Mouse (Mus musculus): Measurements from ENCODE around the gene Adcy7. TPM values are rescaled to one million over a fixed set of nuclear protein-coding genes. Genes with fewer than 3 reads are reported as not detected.
A peak's percentile ranks its signal among the peaks of the same experiment; 100 is the strongest.

Adcy7 gene
- polyA plus RNA-seq, 1 experiment from 2014 or later = 2.3 TPM

GRCm38 (mm10) chr8:88299907-88300603 is 27.9 kb downstream of the Adcy7 start:
- Histone ChIP-seq H3K27ac (replicated peaks; ENCODE audit: low read depth, low read length) (0 out of 2 replicates have a peak overlapping the region, but pooled peaks have one; percentile 18), H3K9me3 (ENCODE audit: control insufficient read depth, low read length) (no peaks in the 10 kb centered on the region), H3K36me3 (ENCODE audit: control insufficient read depth, insufficient read depth, low read length) (no peaks in the 10 kb centered on the region), H3K9ac (ENCODE audit: low read length) (no peak overlapping the region), H3K4me2 (ENCODE audit: low read depth, severe bottlenecking) (peak overlapping the region; percentile 8; the same call in 1 of the 2 replicates), H3K27me3 (ENCODE audit: control insufficient read depth, insufficient read depth, low read length) (no peaks in the 10 kb centered on the region), H3K4me3 (ENCODE audit: low read depth, low read length) (no peak overlapping the region), H3K4me1 (ENCODE audit: control insufficient read depth, insufficient read depth, low read length) (peaks cover 2% of the 10 kb centered on the region; the same call in 1 of the 2 replicates)
- DNase-seq (ENCODE audit: low spot score) = no peak
- 68% methylated on average over 10 of the region's 10 CpGs for WGBS
- ATAC-seq (ENCODE audit: insufficient number of reproducible peaks, low FRiP score, low TSS enrichment, low read depth) = no peak

- no peak overlapping the region for H3K4me2 ChIP-seq (ENCODE audit: low read depth, severe bottlenecking)
- no peak for ATAC-seq (ENCODE audit: insufficient number of reproducible peaks, low FRiP score, low TSS enrichment, low read depth)
- H3K9ac ChIP-seq (ENCODE audit: low read length) = no peak overlapping the region
- H3K27ac ChIP-seq (replicated peaks; ENCODE audit: low read depth, low read length) = no peak overlapping the region
- no peak for DNase-seq (ENCODE audit: low spot score)
- H3K4me3 ChIP-seq (ENCODE audit: low read depth, low read length) = no peak overlapping the region
- no peaks in the 10 kb centered on the region for H3K36me3 ChIP-seq (ENCODE audit: control insufficient read depth, insufficient read depth, low read length)
- no peaks in the 10 kb centered on the region for H3K9me3 ChIP-seq (ENCODE audit: control insufficient read depth, low read length)
- H3K27me3 ChIP-seq (ENCODE audit: control insufficient read depth, insufficient read depth, low read length) = no peaks in the 10 kb centered on the region
- WGBS = 75% methylated on average over 15 of the region's 15 CpGs
- peaks cover 2% of the 10 kb centered on the region; the same call in 1 of the 2 replicates for H3K4me1 ChIP-seq (ENCODE audit: control insufficient read depth, insufficient read depth, low read length)
Measured at GRCm38 (mm10) chr8:88301589-88302437, 29.6 kb downstream of the Adcy7 start.

GRCm38 (mm10) chr8:88305814-88306213 is 33.6 kb downstream of the Adcy7 start:
- H3K4me2 ChIP-seq (ENCODE audit: low read depth, severe bottlenecking) = no peak overlapping the region
- ATAC-seq (ENCODE audit: insufficient number of reproducible peaks, low FRiP score, low TSS enrichment, low read depth) = no peak
- no peak overlapping the region for H3K9ac ChIP-seq (ENCODE audit: low read length)
- no peak overlapping the region for H3K27ac ChIP-seq (replicated peaks; ENCODE audit: low read depth, low read length)
- H3K4me3 ChIP-seq (ENCODE audit: low read depth, low read length) = no peak overlapping the region
- no peaks in the 10 kb centered on the region for H3K9me3 ChIP-seq (ENCODE audit: control insufficient read depth, low read length)
- no peak for DNase-seq (ENCODE audit: low spot score)
- H3K4me1 ChIP-seq (ENCODE audit: control insufficient read depth, insufficient read depth, low read length) = no peaks in the 10 kb centered on the region
- WGBS = 84% methylated on average over 4 of the region's 4 CpGs
- H3K27me3 ChIP-seq (ENCODE audit: control insufficient read depth, insufficient read depth, low read length) = no peaks in the 10 kb centered on the region
- H3K36me3 ChIP-seq (ENCODE audit: control insufficient read depth, insufficient read depth, low read length) = no peaks in the 10 kb centered on the region

GRCm38 (mm10) chr8:88306511-88306910 is 34.3 kb downstream of the Adcy7 start:
- Histone ChIP-seq H3K4me3 (ENCODE audit: low read depth, low read length) (no peak overlapping the region), H3K9ac (ENCODE audit: low read length) (no peak overlapping the region), H3K4me1 (ENCODE audit: control insufficient read depth, insufficient read depth, low read length) (no peaks in the 10 kb centered on the region), H3K36me3 (ENCODE audit: control insufficient read depth, insufficient read depth, low read length) (no peaks in the 10 kb centered on the region), H3K27me3 (ENCODE audit: control insufficient read depth, insufficient read depth, low read length) (no peaks in the 10 kb centered on the region), H3K4me2 (ENCODE audit: low read depth, severe bottlenecking) (no peak overlapping the region), H3K27ac (replicated peaks; ENCODE audit: low read depth, low read length) (no peak overlapping the region), H3K9me3 (ENCODE audit: control insufficient read depth, low read length) (no peaks in the 10 kb centered on the region)
- WGBS = 64% methylated on average over 14 of the region's 14 CpGs
- DNase-seq (ENCODE audit: low spot score) (peak; percentile 57), ATAC-seq (ENCODE audit: insufficient number of reproducible peaks, low FRiP score, low TSS enrichment, low read depth) (no peak)

GRCm38 (mm10) chr8:88307736-88308135 is 35.5 kb downstream of the Adcy7 start:
- no peaks in the 10 kb centered on the region for H3K4me1 ChIP-seq (ENCODE audit: control insufficient read depth, insufficient read depth, low read length)
- no peaks in the 10 kb centered on the region for H3K36me3 ChIP-seq (ENCODE audit: control insufficient read depth, insufficient read depth, low read length)
- no peak overlapping the region for H3K4me2 ChIP-seq (ENCODE audit: low read depth, severe bottlenecking)
- no peak for ATAC-seq (ENCODE audit: insufficient number of reproducible peaks, low FRiP score, low TSS enrichment, low read depth)
- DNase-seq (ENCODE audit: low spot score) = no peak
- H3K9me3 ChIP-seq (ENCODE audit: control insufficient read depth, low read length) = no peaks in the 10 kb centered on the region
- WGBS = 91% methylated on average over 4 of the region's 4 CpGs
- no peak overlapping the region for H3K27ac ChIP-seq (replicated peaks; ENCODE audit: low read depth, low read length)
- H3K9ac ChIP-seq (ENCODE audit: low read length) = no peak overlapping the region
- H3K27me3 ChIP-seq (ENCODE audit: control insufficient read depth, insufficient read depth, low read length) = no peaks in the 10 kb centered on the region
- H3K4me3 ChIP-seq (ENCODE audit: low read depth, low read length) = no peak overlapping the region

- Histone ChIP-seq H3K9ac (ENCODE audit: low read length) (no peak overlapping the region), H3K36me3 (ENCODE audit: control insufficient read depth, insufficient read depth, low read length) (no peaks in the 10 kb centered on the region), H3K4me1 (ENCODE audit: control insufficient read depth, insufficient read depth, low read length) (no peaks in the 10 kb centered on the region), H3K27me3 (ENCODE audit: control insufficient read depth, insufficient read depth, low read length) (no peaks in the 10 kb centered on the region), H3K4me2 (ENCODE audit: low read depth, severe bottlenecking) (no peak overlapping the region), H3K27ac (replicated peaks; ENCODE audit: low read depth, low read length) (no peak overlapping the region), H3K4me3 (ENCODE audit: low read depth, low read length) (no peak overlapping the region), H3K9me3 (ENCODE audit: control insufficient read depth, low read length) (no peaks in the 10 kb centered on the region)
- DNase-seq (ENCODE audit: low spot score) = no peak
- ATAC-seq (ENCODE audit: insufficient number of reproducible peaks, low FRiP score, low TSS enrichment, low read depth) = no peak
- WGBS = 76% methylated on average over 10 of the region's 10 CpGs
Measured at GRCm38 (mm10) chr8:88309274-88309873, 37.2 kb downstream of the Adcy7 start.

- H3K4me1 ChIP-seq (ENCODE audit: control insufficient read depth, insufficient read depth, low read length) = no peaks in the 10 kb centered on the region
- no peak overlapping the region for H3K4me3 ChIP-seq (ENCODE audit: low read depth, low read length)
- H3K27ac ChIP-seq (replicated peaks; ENCODE audit: low read depth, low read length) = no peak overlapping the region
- H3K4me2 ChIP-seq (ENCODE audit: low read depth, severe bottlenecking) = no peak overlapping the region
- no peaks in the 10 kb centered on the region for H3K27me3 ChIP-seq (ENCODE audit: control insufficient read depth, insufficient read depth, low read length)
- ATAC-seq (ENCODE audit: insufficient number of reproducible peaks, low FRiP score, low TSS enrichment, low read depth) (no peak), DNase-seq (ENCODE audit: low spot score) (no peak)
- 90% methylated on average over 7 of the region's 7 CpGs for WGBS
- no peaks in the 10 kb centered on the region for H3K9me3 ChIP-seq (ENCODE audit: control insufficient read depth, low read length)
- H3K36me3 ChIP-seq (ENCODE audit: control insufficient read depth, insufficient read depth, low read length) = no peaks in the 10 kb centered on the region
- H3K9ac ChIP-seq (ENCODE audit: low read length) = no peak overlapping the region
Measured at GRCm38 (mm10) chr8:88309881-88310280, 37.7 kb downstream of the Adcy7 start.

- Histone ChIP-seq H3K4me2 (ENCODE audit: low read depth, severe bottlenecking) (no peak overlapping the region), H3K9ac (ENCODE audit: low read length) (no peak overlapping the region), H3K4me1 (ENCODE audit: control insufficient read depth, insufficient read depth, low read length) (no peaks in the 10 kb centered on the region), H3K4me3 (ENCODE audit: low read depth, low read length) (no peak overlapping the region), H3K27me3 (ENCODE audit: control insufficient read depth, insufficient read depth, low read length) (no peaks in the 10 kb centered on the region), H3K27ac (replicated peaks; ENCODE audit: low read depth, low read length) (no peak overlapping the region), H3K36me3 (ENCODE audit: control insufficient read depth, insufficient read depth, low read length) (no peaks in the 10 kb centered on the region), H3K9me3 (ENCODE audit: control insufficient read depth, low read length) (no peaks in the 10 kb centered on the region)
- ATAC-seq (ENCODE audit: insufficient number of reproducible peaks, low FRiP score, low TSS enrichment, low read depth) = no peak
- DNase-seq (ENCODE audit: low spot score) = no peak
- WGBS = 91% methylated on average over 13 of the region's 13 CpGs
Measured at GRCm38 (mm10) chr8:88310286-88310685, 38.1 kb downstream of the Adcy7 start.

All from limb, embryonic 11.5 days (tissue).